Mouse (Mus musculus): ENCODE measurements around the gene Zfp784. TPM values are rescaled to one million over a fixed set of nuclear protein-coding genes. Genes with fewer than 3 reads are reported as not detected.

Zfp784 gene
- polyA plus RNA-seq, 1 experiment from 2014 or later, result 4.3 TPM

GRCm38 (mm10) chr7:5060944-5061773 lies 22.9 kb upstream of the Zfp784 start:
- peak overlapping the region; percentile 79 for H3K4me3 ChIP-seq (ENCODE audit: low read depth, low read length)
- H3K9ac ChIP-seq (ENCODE audit: low read depth, low read length), result peak overlapping the region; percentile 94
- H3K27ac ChIP-seq (ENCODE audit: low read depth, low read length), result peak overlapping the region; percentile 98
- H3K36me3 ChIP-seq (ENCODE audit: control insufficient read depth, insufficient read depth, low read length), result no peaks in the 10 kb centered on the region
- ATAC-seq (ENCODE audit: low FRiP score) (peak; percentile 92), DNase-seq (ENCODE audit: low spot score) (peak; percentile 99)
- peaks cover 20% of the 10 kb centered on the region for H3K27me3 ChIP-seq (ENCODE audit: control insufficient read depth, insufficient read depth, low read length)
- peak overlapping the region; percentile 47 for H3K4me2 ChIP-seq (replicated peaks; ENCODE audit: low read depth, low read length)
- peaks cover 8% of the 10 kb centered on the region; the same call in 1 of the 2 replicates for H3K4me1 ChIP-seq (replicated peaks; ENCODE audit: control insufficient read depth, insufficient read depth, low read length)
- no peaks in the 10 kb centered on the region for H3K9me3 ChIP-seq (ENCODE audit: control insufficient read depth, low read length)
- under 1% methylated on average over 60 of the region's 60 CpGs for WGBS

GRCm38 (mm10) chr7:5060239-5060731 lies 22.0 kb upstream of the Zfp784 start:
- peak overlapping the region; percentile 47 for H3K4me2 ChIP-seq (replicated peaks; ENCODE audit: low read depth, low read length)
- 3% methylated on average over 26 of the region's 27 CpGs for WGBS
- no peaks in the 10 kb centered on the region for H3K36me3 ChIP-seq (ENCODE audit: control insufficient read depth, insufficient read depth, low read length)
- H3K27ac ChIP-seq (ENCODE audit: low read depth, low read length), result peak overlapping the region; percentile 98
- DNase-seq (ENCODE audit: low spot score) (peak; percentile 81), ATAC-seq (ENCODE audit: low FRiP score) (peak; percentile 10; the same call in 1 of the 2 replicates)
- peak overlapping the region; percentile 79 for H3K4me3 ChIP-seq (ENCODE audit: low read depth, low read length)
- H3K9me3 ChIP-seq (ENCODE audit: control insufficient read depth, low read length), result no peaks in the 10 kb centered on the region
- H3K27me3 ChIP-seq (ENCODE audit: control insufficient read depth, insufficient read depth, low read length), result peaks cover 29% of the 10 kb centered on the region
- H3K9ac ChIP-seq (ENCODE audit: low read depth, low read length), result peak overlapping the region; percentile 94
- H3K4me1 ChIP-seq (replicated peaks; ENCODE audit: control insufficient read depth, insufficient read depth, low read length), result peaks cover 8% of the 10 kb centered on the region; the same call in 1 of the 2 replicates

- H3K36me3 ChIP-seq (ENCODE audit: control insufficient read depth, insufficient read depth, low read length), result no peaks in the 10 kb centered on the region
- H3K4me3 ChIP-seq (ENCODE audit: low read depth, low read length), result no peak overlapping the region
- H3K4me2 ChIP-seq (replicated peaks; ENCODE audit: low read depth, low read length), result no peak overlapping the region
- DNase-seq (ENCODE audit: low spot score), result no peak
- peaks cover 8% of the 10 kb centered on the region; the same call in 1 of the 2 replicates for H3K4me1 ChIP-seq (replicated peaks; ENCODE audit: control insufficient read depth, insufficient read depth, low read length)
- H3K27me3 ChIP-seq (ENCODE audit: control insufficient read depth, insufficient read depth, low read length), result peaks cover 38% of the 10 kb centered on the region
- no peak for ATAC-seq (ENCODE audit: low FRiP score)
- 93% methylated on average over 12 of the region's 12 CpGs for WGBS
- H3K27ac ChIP-seq (ENCODE audit: low read depth, low read length), result no peak overlapping the region
- no peaks in the 10 kb centered on the region for H3K9me3 ChIP-seq (ENCODE audit: control insufficient read depth, low read length)
- no peak overlapping the region for H3K9ac ChIP-seq (ENCODE audit: low read depth, low read length)
These were observed 21.2 kb upstream of the Zfp784 start for GRCm38 (mm10) chr7:5059421-5059820.

GRCm38 (mm10) chr7:5058631-5059030 lies 20.4 kb upstream of the Zfp784 start:
- ATAC-seq (ENCODE audit: low FRiP score) (no peak), DNase-seq (ENCODE audit: low spot score) (no peak)
- no peaks in the 10 kb centered on the region for H3K36me3 ChIP-seq (ENCODE audit: control insufficient read depth, insufficient read depth, low read length)
- H3K4me2 ChIP-seq (replicated peaks; ENCODE audit: low read depth, low read length), result no peak overlapping the region
- H3K27me3 ChIP-seq (ENCODE audit: control insufficient read depth, insufficient read depth, low read length), result peaks cover 46% of the 10 kb centered on the region
- WGBS, result 100% methylated on average over 1 of the region's 1 CpGs
- H3K4me1 ChIP-seq (replicated peaks; ENCODE audit: control insufficient read depth, insufficient read depth, low read length), result peaks cover 10% of the 10 kb centered on the region; the same call in 1 of the 2 replicates
- H3K4me3 ChIP-seq (ENCODE audit: low read depth, low read length), result no peak overlapping the region
- H3K9ac ChIP-seq (ENCODE audit: low read depth, low read length), result no peak overlapping the region
- no peaks in the 10 kb centered on the region for H3K9me3 ChIP-seq (ENCODE audit: control insufficient read depth, low read length)
- H3K27ac ChIP-seq (ENCODE audit: low read depth, low read length), result no peak overlapping the region

- ATAC-seq (ENCODE audit: low FRiP score) (no peak), DNase-seq (ENCODE audit: low spot score) (no peak)
- Histone ChIP-seq H3K9ac (ENCODE audit: low read depth, low read length) (no peak overlapping the region), H3K4me1 (replicated peaks; ENCODE audit: control insufficient read depth, insufficient read depth, low read length) (peaks cover 17% of the 10 kb centered on the region), H3K27ac (ENCODE audit: low read depth, low read length) (no peak overlapping the region), H3K4me2 (replicated peaks; ENCODE audit: low read depth, low read length) (no peak overlapping the region), H3K27me3 (ENCODE audit: control insufficient read depth, insufficient read depth, low read length) (peaks cover 54% of the 10 kb centered on the region), H3K9me3 (ENCODE audit: control insufficient read depth, low read length) (no peaks in the 10 kb centered on the region), H3K4me3 (ENCODE audit: low read depth, low read length) (no peak overlapping the region), H3K36me3 (ENCODE audit: control insufficient read depth, insufficient read depth, low read length) (no peaks in the 10 kb centered on the region)
- 34% methylated on average over 11 of the region's 11 CpGs for WGBS
These were observed 19.6 kb upstream of the Zfp784 start for GRCm38 (mm10) chr7:5057804-5058203.

GRCm38 (mm10) chr7:5057381-5057780 lies 19.1 kb upstream of the Zfp784 start:
- Histone ChIP-seq H3K4me2 (replicated peaks; ENCODE audit: low read depth, low read length) (peak overlapping the region; percentile 61; the same call in 1 of the 2 replicates), H3K4me3 (ENCODE audit: low read depth, low read length) (0 out of 2 replicates have a peak overlapping the region, but pooled peaks have one; percentile 40), H3K9ac (ENCODE audit: low read depth, low read length) (no peak overlapping the region), H3K27me3 (ENCODE audit: control insufficient read depth, insufficient read depth, low read length) (peaks cover 58% of the 10 kb centered on the region), H3K4me1 (replicated peaks; ENCODE audit: control insufficient read depth, insufficient read depth, low read length) (peaks cover 20% of the 10 kb centered on the region), H3K36me3 (ENCODE audit: control insufficient read depth, insufficient read depth, low read length) (no peaks in the 10 kb centered on the region), H3K9me3 (ENCODE audit: control insufficient read depth, low read length) (no peaks in the 10 kb centered on the region), H3K27ac (ENCODE audit: low read depth, low read length) (no peak overlapping the region)
- WGBS, result 38% methylated on average over 8 of the region's 8 CpGs
- ATAC-seq (ENCODE audit: low FRiP score) (no peak), DNase-seq (ENCODE audit: low spot score) (peak; percentile 21)

- H3K27ac ChIP-seq (ENCODE audit: low read depth, low read length), result no peak overlapping the region
- peak overlapping the region; percentile 56 for H3K9ac ChIP-seq (ENCODE audit: low read depth, low read length)
- peaks cover 61% of the 10 kb centered on the region for H3K27me3 ChIP-seq (ENCODE audit: control insufficient read depth, insufficient read depth, low read length)
- peaks cover 20% of the 10 kb centered on the region for H3K4me1 ChIP-seq (replicated peaks; ENCODE audit: control insufficient read depth, insufficient read depth, low read length)
- peak overlapping the region; percentile 61 for H3K4me2 ChIP-seq (replicated peaks; ENCODE audit: low read depth, low read length)
- DNase-seq (ENCODE audit: low spot score) (no peak), ATAC-seq (ENCODE audit: low FRiP score) (no peak)
- H3K9me3 ChIP-seq (ENCODE audit: control insufficient read depth, low read length), result no peaks in the 10 kb centered on the region
- WGBS, result 3% methylated on average over 43 of the region's 55 CpGs
- peak overlapping the region; percentile 40 for H3K4me3 ChIP-seq (ENCODE audit: low read depth, low read length)
- H3K36me3 ChIP-seq (ENCODE audit: control insufficient read depth, insufficient read depth, low read length), result no peaks in the 10 kb centered on the region
These were observed 18.5 kb upstream of the Zfp784 start for GRCm38 (mm10) chr7:5056651-5057263.

- Histone ChIP-seq H3K4me1 (replicated peaks; ENCODE audit: control insufficient read depth, insufficient read depth, low read length) (peaks cover 20% of the 10 kb centered on the region), H3K4me3 (ENCODE audit: low read depth, low read length) (peak overlapping the region; percentile 76), H3K27ac (ENCODE audit: low read depth, low read length) (no peak overlapping the region), H3K9me3 (ENCODE audit: control insufficient read depth, low read length) (no peaks in the 10 kb centered on the region), H3K36me3 (ENCODE audit: control insufficient read depth, insufficient read depth, low read length) (no peaks in the 10 kb centered on the region), H3K4me2 (replicated peaks; ENCODE audit: low read depth, low read length) (peak overlapping the region; percentile 85), H3K9ac (ENCODE audit: low read depth, low read length) (0 out of 2 replicates have a peak overlapping the region, but pooled peaks have one; percentile 34), H3K27me3 (ENCODE audit: control insufficient read depth, insufficient read depth, low read length) (peaks cover 61% of the 10 kb centered on the region)
- no peak for ATAC-seq (ENCODE audit: low FRiP score)
- 8% methylated on average over 32 of the region's 32 CpGs for WGBS
- peak; percentile 34 for DNase-seq (ENCODE audit: low spot score)
These were observed 15.4 kb upstream of the Zfp784 start for GRCm38 (mm10) chr7:5053456-5054179.

Data from hindbrain, embryonic 11.5 days (tissue).